Mouse (Mus musculus) liver, postnatal 0 days (tissue): ENCODE results near the gene Hoxa5. TPM values are rescaled to one million over a fixed set of nuclear protein-coding genes. Genes with fewer than 3 reads are reported as not detected.
A peak's percentile ranks its signal among the peaks of the same experiment; 100 is the strongest.

Source experiments
- ATAC-seq: fragments of 200-750 bp; cut with Nextera tagmentation; 2 replicates; pipeline ENCODE4 v1.8.0; 2017; ENCODE audit warnings: mild to moderate bottlenecking, moderate library complexity
- DNase-seq: peaks from one replicate; pipeline ENCODE4 v3.0.0-alpha.2; 2016
- H3K27ac ChIP-seq: fragments of 300-500 bp; sonication (generic); 2 replicates; pipeline ENCODE4 v1.5.1; 2014; ENCODE audit warnings: antibody characterized with exemption, moderate library complexity, mild to moderate bottlenecking, low read depth
- H3K27me3 ChIP-seq: fragments of 300-500 bp; sonication (generic); 2 replicates; pipeline ENCODE4 v1.6.1; 2014; ENCODE audit warnings: low read length, control low read depth, mixed read lengths; ENCODE audit not compliant: insufficient read depth
- H3K36me3 ChIP-seq: fragments of 300-500 bp; sonication (generic); replicated peaks from 2 replicates; pipeline ENCODE4 v1.6.1; 2014; ENCODE audit warnings: mild to moderate bottlenecking, control low read depth, low read length, moderate library complexity, mixed read lengths; ENCODE audit not compliant: insufficient read depth
- H3K4me1 ChIP-seq: fragments of 300-500 bp; sonication (generic); 2 replicates; pipeline ENCODE4 v1.6.1; 2014; ENCODE audit warnings: antibody characterized with exemption, mild to moderate bottlenecking, control low read depth; ENCODE audit not compliant: insufficient read depth
- H3K4me2 ChIP-seq: fragments of 300-500 bp; sonication (generic); 2 replicates; pipeline ENCODE4 v1.6.1; 2014; ENCODE audit warnings: low read depth, mild to moderate bottlenecking, low read length, moderate library complexity, mixed read lengths
- H3K4me3 ChIP-seq: fragments of 300-500 bp; sonication (generic); 2 replicates; pipeline ENCODE4 v1.5.1; 2014; ENCODE audit warnings: low read depth, low read length
- H3K9ac ChIP-seq: fragments of 300-500 bp; sonication (generic); replicated peaks from 2 replicates; pipeline ENCODE4 v1.6.1; 2014; ENCODE audit warnings: mild to moderate bottlenecking, moderate library complexity
- H3K9me3 ChIP-seq: fragments of 300-500 bp; sonication (generic); 2 replicates; pipeline ENCODE4 v1.6.1; 2016; ENCODE audit warnings: mild to moderate bottlenecking, control low read depth, low read length, mixed read lengths
- CTCF ChIP-seq: sonication (generic); IDR thresholded peaks from 2 replicates; pipeline ENCODE4 v1.5.1; 2016; ENCODE audit warnings: antibody characterized with exemption, low read depth
- EP300 ChIP-seq: IDR thresholded peaks from 2 replicates; pipeline ENCODE4 v1.6.1; 2016; ENCODE audit warnings: antibody characterized with exemption, low read depth, mild to moderate bottlenecking
- WGBS: fragments of 180-500 bp; shearing (Covaris S2); extraction: QIAGEN DNeasy Blood & Tissue Kit; methylation state at CpG from one replicate; pipeline ENCODE4 v1.1.7; 2014; ENCODE audit not compliant: insufficient replicate concordance; 5-methylcytosine and 5-hydroxymethylcytosine counted together
- polyA plus RNA-seq: library from polyadenylated mRNA; unstranded; fragments of >200 nt; fragmentation: Nextera tagmentation; extraction: Ambion mirVana; gene quantifications from 2 replicates; pipeline ENCODE4 v1.2.1, GENCODE M21; 2015

Hoxa5 gene
- polyA plus RNA-seq, 1 experiment from 2014 or later = 0.58 TPM

DNA sequence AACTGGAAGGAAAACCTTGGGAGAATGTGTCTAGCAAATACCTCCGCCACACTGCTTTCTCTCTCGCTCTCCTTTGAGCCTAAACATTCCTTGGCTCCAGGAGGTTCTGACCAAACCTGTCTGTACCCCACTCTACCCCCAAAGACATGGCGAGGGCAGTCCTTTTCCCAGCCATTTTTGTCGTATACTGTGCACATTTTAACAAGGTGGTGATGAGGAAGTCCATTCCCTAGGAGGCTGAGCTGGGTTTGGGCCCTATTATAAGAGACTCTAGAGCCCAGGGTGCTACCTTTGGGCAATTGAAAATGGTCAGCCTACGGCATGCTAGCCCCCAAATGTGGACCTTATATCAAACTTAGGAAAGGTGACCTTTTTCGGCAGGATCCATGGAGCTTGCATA is 31.5 kb upstream of the Hoxa5 start:
- Histone ChIP-seq H3K4me3 (no peak overlapping the region), H3K27me3 (peaks cover 99% of the 10 kb centered on the region), H3K9ac (no peak overlapping the region), H3K36me3 (no peaks in the 10 kb centered on the region), H3K4me1 (peaks cover 2% of the 10 kb centered on the region; the same call in 1 of the 2 replicates), H3K4me2 (no peak overlapping the region), H3K27ac (no peak overlapping the region), H3K9me3 (no peaks in the 10 kb centered on the region)
- 53% methylated on average over 6 of the region's 6 CpGs for WGBS
- TF ChIP-seq EP300 (no peak), CTCF (no peak)
- no peak for ATAC-seq
- DNase-seq = no peak

- no peak overlapping the region for H3K4me2 ChIP-seq
- H3K9ac ChIP-seq = no peak overlapping the region
- H3K9me3 ChIP-seq = no peaks in the 10 kb centered on the region
- no peak for TF ChIP-seq CTCF
- no peak for TF ChIP-seq EP300
- WGBS = 44% methylated on average over 9 of the region's 9 CpGs
- H3K27me3 ChIP-seq = peaks cover 99% of the 10 kb centered on the region
- ATAC-seq (no peak), DNase-seq (no peak)
- no peak overlapping the region for H3K27ac ChIP-seq
- no peak overlapping the region for H3K4me3 ChIP-seq
- H3K36me3 ChIP-seq = no peaks in the 10 kb centered on the region
- peaks cover 2% of the 10 kb centered on the region; the same call in 1 of the 2 replicates for H3K4me1 ChIP-seq
These were observed 30.9 kb upstream of the Hoxa5 start for GRCm38 (mm10) chr6:52235267-52235666.

DNA sequence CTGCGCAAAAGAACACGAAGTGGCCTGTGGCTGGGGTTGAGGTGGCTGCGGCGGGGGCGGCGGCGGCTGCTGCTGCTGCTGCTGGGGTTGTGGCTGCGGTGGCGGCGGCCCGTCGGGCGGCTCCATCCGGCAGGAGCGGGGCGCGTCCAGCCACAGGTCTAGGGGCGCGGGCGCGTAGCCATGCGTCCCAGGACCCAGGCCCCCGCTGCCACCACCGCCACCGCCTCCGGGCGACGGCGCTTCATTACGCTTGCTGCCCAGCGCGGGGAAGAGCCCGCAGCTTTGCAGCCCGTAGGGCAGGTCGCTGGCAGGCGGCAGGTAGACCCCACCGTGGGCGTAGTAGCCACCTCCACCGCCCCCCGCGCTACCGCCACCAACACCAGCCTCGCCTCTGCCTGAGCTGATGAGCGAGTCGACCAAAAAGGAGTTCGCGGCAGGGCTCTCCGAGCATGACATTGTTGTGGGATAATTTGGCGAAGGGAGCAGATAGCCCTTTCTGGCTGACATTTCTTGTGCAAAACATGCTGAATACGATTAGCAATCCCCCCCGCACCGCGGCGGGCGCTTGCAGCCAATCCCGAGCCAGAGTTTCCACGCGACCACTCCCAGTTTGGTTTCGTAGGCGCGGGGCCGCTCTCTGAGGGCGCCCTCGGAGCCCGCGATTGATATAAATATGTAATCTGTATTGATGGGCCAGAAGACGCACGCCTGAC is 30.2 kb upstream of the Hoxa5 start:
- DNase-seq (no peak), ATAC-seq (no peak)
- no peaks in the 10 kb centered on the region for H3K36me3 ChIP-seq
- TF ChIP-seq CTCF = no peak
- TF ChIP-seq EP300 = no peak
- 0 out of 2 replicates have a peak overlapping the region, but pooled peaks have one; percentile 6 for H3K4me3 ChIP-seq
- no peak overlapping the region for H3K9ac ChIP-seq
- H3K27me3 ChIP-seq = peaks cover 99% of the 10 kb centered on the region
- H3K27ac ChIP-seq = no peak overlapping the region
- H3K9me3 ChIP-seq = no peaks in the 10 kb centered on the region
- 0 out of 2 replicates have a peak, but pooled peaks cover 2% of the 10 kb centered on the region for H3K4me1 ChIP-seq
- 3% methylated on average over 52 of the region's 68 CpGs for WGBS
- no peak overlapping the region for H3K4me2 ChIP-seq

- no peak overlapping the region for H3K9ac ChIP-seq
- no peak overlapping the region for H3K4me2 ChIP-seq
- 2% methylated on average over 64 of the region's 70 CpGs for WGBS
- DNase-seq (no peak), ATAC-seq (no peak)
- no peaks in the 10 kb centered on the region for H3K36me3 ChIP-seq
- 0 out of 2 replicates have a peak overlapping the region, but pooled peaks have one; percentile 6 for H3K4me3 ChIP-seq
- H3K4me1 ChIP-seq = 0 out of 2 replicates have a peak, but pooled peaks cover 2% of the 10 kb centered on the region
- H3K27me3 ChIP-seq = peaks cover 99% of the 10 kb centered on the region
- H3K9me3 ChIP-seq = no peaks in the 10 kb centered on the region
- TF ChIP-seq EP300 = no peak
- no peak overlapping the region for H3K27ac ChIP-seq
These were observed 29.4 kb upstream of the Hoxa5 start for GRCm38 (mm10) chr6:52233546-52234427.

DNA sequence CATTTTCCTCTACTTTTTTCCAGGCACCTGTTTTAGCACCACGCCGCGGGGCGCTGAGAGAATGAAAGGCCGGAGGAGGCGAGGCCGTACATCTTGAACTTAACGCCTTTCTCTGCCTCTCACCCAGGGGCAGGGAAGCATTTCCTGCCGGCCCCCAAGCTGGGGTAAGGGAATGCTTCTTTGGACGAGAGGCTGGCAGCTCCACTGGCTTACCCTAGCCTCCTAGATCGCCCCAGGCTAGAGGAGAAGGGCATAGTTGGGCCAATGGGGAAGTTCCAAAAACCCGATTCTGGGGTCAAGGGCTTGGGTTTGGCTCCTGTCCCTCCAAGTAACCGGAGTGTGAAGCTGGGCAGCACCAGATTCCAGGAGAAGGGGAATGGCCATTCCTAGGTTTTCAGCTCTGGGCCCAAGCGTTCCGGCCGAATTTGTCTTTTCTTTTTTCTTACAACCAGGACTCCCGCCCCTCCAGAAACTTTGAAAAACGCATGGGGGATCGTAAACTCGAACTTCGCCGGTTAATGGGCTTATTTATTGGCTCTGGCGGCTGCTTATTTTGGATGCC is 28.7 kb upstream of the Hoxa5 start:
- Histone ChIP-seq H3K4me3 (no peak overlapping the region), H3K9me3 (no peaks in the 10 kb centered on the region), H3K9ac (no peak overlapping the region), H3K27me3 (peaks cover 97% of the 10 kb centered on the region), H3K4me1 (0 out of 2 replicates have a peak, but pooled peaks cover 2% of the 10 kb centered on the region), H3K4me2 (no peak overlapping the region), H3K27ac (no peak overlapping the region), H3K36me3 (no peaks in the 10 kb centered on the region)
- TF ChIP-seq EP300 (no peak), CTCF (no peak)
- DNase-seq (no peak), ATAC-seq (no peak)
- 5% methylated on average over 23 of the region's 23 CpGs for WGBS

GRCm38 (mm10) chr6:52232568-52232965 is 28.2 kb upstream of the Hoxa5 start:
- WGBS = 1% methylated on average over 18 of the region's 18 CpGs
- H3K27ac ChIP-seq = no peak overlapping the region
- no peaks in the 10 kb centered on the region for H3K36me3 ChIP-seq
- no peaks in the 10 kb centered on the region for H3K9me3 ChIP-seq
- ATAC-seq (no peak), DNase-seq (no peak)
- H3K9ac ChIP-seq = no peak overlapping the region
- 0 out of 2 replicates have a peak, but pooled peaks cover 2% of the 10 kb centered on the region for H3K4me1 ChIP-seq
- no peak overlapping the region; the same call in 1 of the 2 replicates for H3K4me3 ChIP-seq
- H3K4me2 ChIP-seq = no peak overlapping the region
- no peak for TF ChIP-seq EP300
- H3K27me3 ChIP-seq = peaks cover 97% of the 10 kb centered on the region
